30 mouse cellular contexts compared by ENCODE assay signal in genomic region chr9:44307248-44307647, GRCm38 (mm10). TPM values are rescaled to one million over a fixed set of nuclear protein-coding genes. Genes with fewer than 3 reads are reported as not detected.
A peak's percentile ranks its signal among the peaks of the same experiment; 100 is the strongest.
DNase-seq lines count a peak whose midpoint lies in the region; ATAC-seq and TF ChIP-seq lines count a peak whose summit lies in the region.
"Had no signal": no experiment of that assay in that cellular context is flagged by ENCODE, and none has a peak within 500 bp of the region (broad histone marks: within the 10 kb centered on the region; RNA-seq: fewer than 3 reads in every experiment).

No protein-coding gene starts in this region.

- no peak overlapping the region for H3K9ac ChIP-seq in liver, postnatal 0 days (replicated peaks)
- H3K9ac ChIP-seq in liver, embryonic 11.5 days (ENCODE audit: low read depth, low read length): no peak overlapping the region
- H3K9ac ChIP-seq: embryonic facial prominence, embryonic 13.5 days; forebrain, embryonic 15.5 days; heart, embryonic 13.5 days; kidney, embryonic 15.5 days; limb, embryonic 13.5 days; liver, embryonic 12.5 days; neural tube, embryonic 13.5 days had no signal

- DNase-seq in liver, postnatal 0 days: no peak
- DNase-seq in liver, embryonic 11.5 days (ENCODE audit: low spot score): no peak
- peak; percentile 55 to 61 for DNase-seq in B cell, adult 2 months
- DNase-seq in splenic B cell, adult 2 months (ENCODE audit: low read depth, low spot score): peak; percentile 69
- DNase-seq in thymus, postnatal 25 days: peak; percentile 47
- no peak for DNase-seq in right cerebral cortex, postnatal 25 days
- no peak for DNase-seq in heart, postnatal 25 days (ENCODE audit: low spot score)
- DNase-seq: adrenal gland, adult 8-10 months; cerebellum, adult 8-10 months; gastrocnemius, adult 2 months; gastrocnemius, postnatal 36 days; heart, adult 2 months; heart, postnatal 10 days; kidney, adult 18-20 months; lung, adult 18-20 months had no signal

- H3K4me3 ChIP-seq in liver, postnatal 0 days (ENCODE audit: low read depth, low read length): no peak overlapping the region
- no peak overlapping the region for H3K4me3 ChIP-seq in liver, embryonic 11.5 days (ENCODE audit: low read depth, low read length)
- H3K4me3 ChIP-seq: embryonic facial prominence, embryonic 13.5 days; forebrain, embryonic 10.5 days; forebrain, embryonic 15.5 days; gastrocnemius, adult 2 months; heart, adult 2 months; heart, embryonic 13.5 days; kidney, embryonic 15.5 days; layer of hippocampus, adult 2 months; left cerebral cortex, adult 2 months; limb, embryonic 13.5 days; liver, embryonic 12.5 days; midbrain, embryonic 10.5 days; myocyte; neural tube, embryonic 13.5 days had no signal

- no peaks in the 10 kb centered on the region for H3K27me3 ChIP-seq in liver, postnatal 0 days (ENCODE audit: insufficient read depth, low read length)
- H3K27me3 ChIP-seq in liver, embryonic 11.5 days (replicated peaks; ENCODE audit: control insufficient read depth, insufficient read depth, low read length): no peaks in the 10 kb centered on the region
- no peaks in the 10 kb centered on the region for H3K27me3 ChIP-seq in splenic B cell, adult 2 months (ENCODE audit: control insufficient read depth, insufficient read depth, low read length, poor library complexity, severe bottlenecking)
- H3K27me3 ChIP-seq: forebrain, embryonic 15.5 days; heart, embryonic 13.5 days; kidney, embryonic 15.5 days; limb, embryonic 13.5 days; liver, embryonic 12.5 days; neural tube, embryonic 13.5 days had no signal

- peak overlapping the region; percentile 8; the same call in 1 of the 2 replicates for H3K27ac ChIP-seq in liver, postnatal 0 days (ENCODE audit: low read depth)
- H3K27ac ChIP-seq in liver, embryonic 11.5 days (ENCODE audit: low read depth, low read length): no peak overlapping the region
- H3K27ac ChIP-seq: embryonic facial prominence, embryonic 13.5 days; forebrain, embryonic 10.5 days; forebrain, embryonic 15.5 days; heart, adult 2 months; heart, embryonic 13.5 days; kidney, embryonic 15.5 days; left cerebral cortex, adult 2 months; limb, embryonic 13.5 days; midbrain, embryonic 10.5 days; neural tube, embryonic 13.5 days had no signal

- TF ChIP-seq EP300 in liver, postnatal 0 days (IDR thresholded peaks at IDR 0.05; ENCODE audit: low read depth): no peak

- H3K9me3 ChIP-seq in liver, postnatal 0 days (ENCODE audit: low read length): no peaks in the 10 kb centered on the region
- no peaks in the 10 kb centered on the region for H3K9me3 ChIP-seq in liver, embryonic 11.5 days (ENCODE audit: control insufficient read depth, low read length)
- H3K9me3 ChIP-seq: embryonic facial prominence, embryonic 13.5 days; forebrain, embryonic 10.5 days; forebrain, embryonic 15.5 days; heart, embryonic 13.5 days; kidney, embryonic 15.5 days; limb, embryonic 13.5 days; liver, embryonic 12.5 days; midbrain, embryonic 10.5 days; neural tube, embryonic 13.5 days had no signal

- intact Hi-C loops in heart, postnatal 25 days (cut with DNase I): no loop called here

- peaks cover 26% of the 10 kb centered on the region for H3K36me3 ChIP-seq in liver, postnatal 0 days (replicated peaks; ENCODE audit: insufficient read depth, low read length)
- peaks cover 9% of the 10 kb centered on the region for H3K36me3 ChIP-seq in liver, embryonic 11.5 days (ENCODE audit: control insufficient read depth, insufficient read depth, low read length)
- H3K36me3 ChIP-seq in splenic B cell, adult 2 months (ENCODE audit: control insufficient read depth, insufficient read depth, low read length, poor library complexity, severe bottlenecking): peaks cover 4% of the 10 kb centered on the region

- TF ChIP-seq CTCF in liver, postnatal 0 days (IDR thresholded peaks at IDR 0.05; ENCODE audit: low read depth): no peak

- 69% methylated on average over 2 of the region's 2 CpGs for WGBS in liver, postnatal 0 days (ENCODE audit: insufficient replicate concordance)
- WGBS in liver, embryonic 11.5 days: 78% methylated on average over 2 of the region's 2 CpGs

- no peak for ATAC-seq in liver, postnatal 0 days
- ATAC-seq in liver, embryonic 11.5 days (replicated peaks; ENCODE audit: low FRiP score): no peak
- no peak for ATAC-seq in megakaryocyte-erythroid progenitor cell, adult 5-6 weeks (replicated peaks; ENCODE audit: low FRiP score, low TSS enrichment, poor library complexity, severe bottlenecking)
- ATAC-seq: forebrain, embryonic 15.5 days; hindbrain, embryonic 16.5 days; liver, embryonic 12.5 days; lung, postnatal 0 days had no signal

- peaks cover 29% of the 10 kb centered on the region for H3K4me1 ChIP-seq in liver, postnatal 0 days (ENCODE audit: insufficient read depth)
- peaks cover 13% of the 10 kb centered on the region for H3K4me1 ChIP-seq in liver, embryonic 11.5 days (replicated peaks; ENCODE audit: control insufficient read depth, insufficient read depth, low read length)

- no peak overlapping the region for H3K4me2 ChIP-seq in liver, postnatal 0 days (ENCODE audit: low read depth, low read length)
- no peak overlapping the region for H3K4me2 ChIP-seq in liver, embryonic 11.5 days
- H3K4me2 ChIP-seq: embryonic facial prominence, embryonic 13.5 days; forebrain, embryonic 15.5 days; heart, embryonic 13.5 days; kidney, embryonic 15.5 days; limb, embryonic 13.5 days; neural tube, embryonic 13.5 days had no signal

RNA-seq across cellular contexts. Expression of gene Hinfp, which starts 1.8 kb away (rescaled TPM):
- polyA plus RNA-seq in liver, postnatal 0 days (2015; fragmentation: Nextera tagmentation; extraction: Ambion mirVana): 4.5 and 6.3 TPM in 2 replicates
- 19.3 and 20.2 TPM in 2 replicates for polyA plus RNA-seq in liver, embryonic 11.5 days (2014; fragmentation: Nextera tagmentation; extraction: Ambion mirVana)
- total RNA-seq in megakaryocyte-erythroid progenitor cell, adult 5-6 weeks (2014; fragmentation: Nextera tagmentation): 25.3 and 43.7 TPM in 2 replicates
- 11.3 and 16.2 TPM in 2 replicates for total RNA-seq in megakaryocyte-erythroid progenitor cell, adult 5-6 weeks (2017)
- 10 to 100 TPM in 1 of 2 experiments, 1 to 10 TPM in 1; 7.9 to 12.7 TPM for total RNA-seq in heart, postnatal 25 days (2021)

RNA-seq across cellular contexts. Expression of gene C2cd2l, which starts 12.8 kb away (rescaled TPM):
- 10.1 and 11.4 TPM in 2 replicates for polyA plus RNA-seq in liver, postnatal 0 days (2015; fragmentation: Nextera tagmentation; extraction: Ambion mirVana)
- 8.9 and 9.3 TPM in 2 replicates for polyA plus RNA-seq in liver, embryonic 11.5 days (2014; fragmentation: Nextera tagmentation; extraction: Ambion mirVana)
- 11.4 and 15.1 TPM in 2 replicates for total RNA-seq in megakaryocyte-erythroid progenitor cell, adult 5-6 weeks (2014; fragmentation: Nextera tagmentation)
- total RNA-seq in megakaryocyte-erythroid progenitor cell, adult 5-6 weeks (2017): 4.0 and 6.9 TPM in 2 replicates
- total RNA-seq in heart, postnatal 25 days (2021): 10 to 100 TPM; 11.7 to 13.9 TPM

RNA-seq across cellular contexts. Expression of gene Dpagt1, which starts 18.6 kb away (rescaled TPM):
- 19.0 and 19.4 TPM in 2 replicates for polyA plus RNA-seq in liver, postnatal 0 days (2015; fragmentation: Nextera tagmentation; extraction: Ambion mirVana)
- 39.5 and 41.9 TPM in 2 replicates for polyA plus RNA-seq in liver, embryonic 11.5 days (2014; fragmentation: Nextera tagmentation; extraction: Ambion mirVana)
- 31.0 and 35.5 TPM in 2 replicates for total RNA-seq in megakaryocyte-erythroid progenitor cell, adult 5-6 weeks (2014; fragmentation: Nextera tagmentation)
- total RNA-seq in megakaryocyte-erythroid progenitor cell, adult 5-6 weeks (2017): 7.9 and 10.1 TPM in 2 replicates
- 10 to 100 TPM; 18.6 to 19.6 TPM for total RNA-seq in heart, postnatal 25 days (2021)

RNA-seq across cellular contexts. Expression of gene Abcg4, which starts 18.8 kb away (rescaled TPM):
- polyA plus RNA-seq in liver, postnatal 0 days (2015; fragmentation: Nextera tagmentation; extraction: Ambion mirVana): 4.2 TPM in 2 replicates
- polyA plus RNA-seq in liver, embryonic 11.5 days (2014; fragmentation: Nextera tagmentation; extraction: Ambion mirVana): 11.6 and 13.8 TPM in 2 replicates
- total RNA-seq in megakaryocyte-erythroid progenitor cell, adult 5-6 weeks (2014; fragmentation: Nextera tagmentation): 82.3 and 111 TPM in 2 replicates
- 13.4 TPM in 2 replicates for total RNA-seq in megakaryocyte-erythroid progenitor cell, adult 5-6 weeks (2017)
- under 1 TPM; 0.34 to 0.42 TPM for total RNA-seq in heart, postnatal 25 days (2021)

RNA-seq across cellular contexts. Expression of gene H2afx, which starts 27.2 kb away (rescaled TPM):
- polyA plus RNA-seq in liver, postnatal 0 days (2015; fragmentation: Nextera tagmentation; extraction: Ambion mirVana): 152 and 164 TPM in 2 replicates
- polyA plus RNA-seq in liver, embryonic 11.5 days (2014; fragmentation: Nextera tagmentation; extraction: Ambion mirVana): 250 TPM in 2 replicates
- total RNA-seq in megakaryocyte-erythroid progenitor cell, adult 5-6 weeks (2014; fragmentation: Nextera tagmentation): 89.4 and 90.9 TPM in 2 replicates
- 133 and 205 TPM in 2 replicates for total RNA-seq in megakaryocyte-erythroid progenitor cell, adult 5-6 weeks (2017)
- total RNA-seq in heart, postnatal 25 days (2021): 10 to 100 TPM; 14.6 to 15.6 TPM

Comparison
In these comparisons a context has a peak if more than half of its experiments do, and no peak if none do; other contexts are left out.
1. DNase-seq: peak in B cell, adult 2 months (2 of 2), splenic B cell, adult 2 months (single experiment) and thymus, postnatal 25 days (single experiment); none in liver, postnatal 0 days (single experiment), liver, embryonic 11.5 days (single experiment), right cerebral cortex, postnatal 25 days (single experiment) and heart, postnatal 25 days (single experiment).